Mouse (Mus musculus): ENCODE measurements around the gene Nav2. TPM values are rescaled to one million over a fixed set of nuclear protein-coding genes. Genes with fewer than 3 reads are reported as not detected.
A peak's percentile ranks its signal among the peaks of the same experiment; 100 is the strongest.

Nav2 gene
- polyA plus RNA-seq, 1 experiment from 2014 or later = 22.4 TPM

DNA sequence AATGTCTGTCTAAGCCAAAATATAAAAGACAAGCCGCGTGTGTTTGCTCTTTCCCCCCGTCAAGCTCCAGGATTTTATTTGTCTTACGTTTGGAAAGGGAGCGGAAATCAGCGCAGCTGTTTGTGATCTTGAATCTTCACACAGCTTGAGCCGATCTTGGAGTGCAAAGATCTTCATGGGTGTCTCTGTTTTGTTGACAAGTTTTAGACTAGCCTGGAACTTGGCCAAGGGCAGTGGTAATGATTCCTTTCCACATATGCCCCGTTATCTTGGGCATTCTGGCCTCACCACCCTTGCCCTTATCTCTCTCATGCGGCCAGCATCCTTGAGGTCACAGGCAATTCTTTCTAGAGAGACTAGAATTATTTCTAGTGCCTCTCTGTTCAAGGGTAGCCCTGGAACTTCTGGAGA is 326.8 kb downstream of the Nav2 start:
- Histone ChIP-seq H3K27me3 (replicated peaks; ENCODE audit: insufficient read depth, low read length) (no peaks in the 10 kb centered on the region), H3K4me1 (ENCODE audit: insufficient read depth, low read depth, low read length) (peaks cover 2% of the 10 kb centered on the region; the same call in 1 of the 2 replicates), H3K9me3 (ENCODE audit: low read length) (no peaks in the 10 kb centered on the region), H3K4me2 (replicated peaks; ENCODE audit: low read depth, low read length) (no peak overlapping the region), H3K36me3 (ENCODE audit: insufficient read depth, low read length) (no peaks in the 10 kb centered on the region), H3K4me3 (ENCODE audit: low read depth, low read length) (no peak overlapping the region), H3K27ac (ENCODE audit: low read length) (no peak overlapping the region), H3K9ac (replicated peaks; ENCODE audit: low read depth) (no peak overlapping the region)
- WGBS = 31% methylated on average over 9 of the region's 9 CpGs
- ATAC-seq (peak; percentile 16; the same call in 1 of the 2 replicates), DNase-seq (ENCODE audit: low spot score) (peak; percentile 41)
- no peak for TF ChIP-seq CTCF (IDR thresholded peaks at IDR 0.05)
- TF ChIP-seq EP300 (IDR thresholded peaks at IDR 0.05) = no peak

DNA sequence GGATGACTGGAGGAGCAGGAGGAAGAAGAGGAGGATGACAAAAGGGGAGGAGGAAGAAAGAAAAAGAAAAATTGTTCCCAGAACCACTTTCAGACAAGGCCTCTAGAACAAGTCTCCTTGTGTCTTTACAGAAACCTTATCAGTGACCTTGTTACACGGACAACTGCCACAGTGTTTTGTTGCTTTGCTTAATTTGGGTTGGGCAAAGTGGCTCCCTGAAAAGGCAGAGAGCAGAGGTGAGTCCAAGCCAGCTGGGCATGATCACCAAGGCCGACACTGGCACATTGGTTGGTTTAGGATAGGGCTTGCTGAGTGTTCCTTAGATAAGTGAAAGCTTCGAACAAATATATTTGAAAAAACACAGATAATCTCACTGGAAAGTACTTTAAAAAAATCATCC is 327.3 kb downstream of the Nav2 start:
- no peaks in the 10 kb centered on the region for H3K36me3 ChIP-seq (ENCODE audit: insufficient read depth, low read length)
- H3K4me3 ChIP-seq (ENCODE audit: low read depth, low read length) = no peak overlapping the region
- no peak overlapping the region for H3K27ac ChIP-seq (ENCODE audit: low read length)
- no peaks in the 10 kb centered on the region for H3K9me3 ChIP-seq (ENCODE audit: low read length)
- H3K9ac ChIP-seq (replicated peaks; ENCODE audit: low read depth) = no peak overlapping the region
- no peak overlapping the region for H3K4me2 ChIP-seq (replicated peaks; ENCODE audit: low read depth, low read length)
- H3K4me1 ChIP-seq (ENCODE audit: insufficient read depth, low read depth, low read length) = peaks cover 2% of the 10 kb centered on the region; the same call in 1 of the 2 replicates
- DNase-seq (ENCODE audit: low spot score) (no peak), ATAC-seq (no peak)
- TF ChIP-seq CTCF (IDR thresholded peaks at IDR 0.05) (no peak), EP300 (IDR thresholded peaks at IDR 0.05) (no peak)
- no peaks in the 10 kb centered on the region for H3K27me3 ChIP-seq (replicated peaks; ENCODE audit: insufficient read depth, low read length)
- WGBS = 60% methylated on average over 3 of the region's 3 CpGs

DNA sequence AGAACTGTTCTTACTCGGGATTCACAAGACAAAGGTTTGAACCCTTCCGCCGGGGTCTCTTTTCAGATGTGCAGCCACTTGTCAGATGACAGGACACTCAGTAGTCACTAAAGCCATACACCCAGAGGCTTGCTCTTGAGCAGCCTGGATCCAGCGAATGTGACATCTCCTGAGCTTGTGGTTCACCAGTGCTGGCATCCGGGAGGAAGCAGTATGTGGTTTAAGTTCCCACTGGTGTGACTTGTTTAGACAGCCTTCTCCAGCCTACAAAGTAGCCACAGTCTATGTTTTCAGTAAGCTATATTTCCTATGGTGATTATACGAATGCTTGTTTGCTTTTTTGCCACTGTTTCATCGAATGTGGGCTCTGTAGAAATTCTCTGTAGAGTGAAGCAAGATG is 331.9 kb downstream of the Nav2 start:
- Histone ChIP-seq H3K9me3 (ENCODE audit: low read length) (no peaks in the 10 kb centered on the region), H3K4me1 (ENCODE audit: insufficient read depth, low read depth, low read length) (no peaks in the 10 kb centered on the region; the same call in 1 of the 2 replicates), H3K27ac (ENCODE audit: low read length) (no peak overlapping the region), H3K9ac (replicated peaks; ENCODE audit: low read depth) (no peak overlapping the region), H3K36me3 (ENCODE audit: insufficient read depth, low read length) (no peaks in the 10 kb centered on the region), H3K4me3 (ENCODE audit: low read depth, low read length) (no peak overlapping the region), H3K27me3 (replicated peaks; ENCODE audit: insufficient read depth, low read length) (no peaks in the 10 kb centered on the region), H3K4me2 (replicated peaks; ENCODE audit: low read depth, low read length) (no peak overlapping the region)
- DNase-seq (ENCODE audit: low spot score) = no peak
- ATAC-seq = no peak
- WGBS = 74% methylated on average over 7 of the region's 7 CpGs
- no peak for TF ChIP-seq CTCF (IDR thresholded peaks at IDR 0.05)
- no peak for TF ChIP-seq EP300 (IDR thresholded peaks at IDR 0.05)

DNA sequence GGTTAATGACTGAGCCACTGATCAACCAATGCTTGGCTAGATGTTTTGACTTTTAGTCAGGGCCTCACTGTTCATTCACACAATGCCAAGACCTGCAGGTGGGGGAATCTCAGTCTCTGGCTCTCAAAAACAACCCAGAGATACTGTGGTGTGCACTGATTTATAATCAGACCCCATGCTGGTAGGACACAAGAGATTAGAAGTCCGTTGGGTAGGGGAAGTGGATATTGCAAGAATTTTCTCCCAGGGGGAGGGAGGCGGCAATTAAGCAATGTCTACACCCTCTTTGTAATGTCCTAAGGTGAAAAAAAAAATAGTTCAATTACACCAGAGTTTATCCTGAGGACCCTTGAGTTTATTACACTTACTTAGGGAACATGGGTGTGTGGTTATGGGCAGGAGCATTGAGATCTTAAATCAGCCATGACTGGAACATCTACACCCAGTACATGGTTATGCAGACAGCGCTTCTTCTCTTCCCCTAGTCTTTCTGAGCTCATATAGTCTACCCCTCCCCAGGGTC is 332.8 kb downstream of the Nav2 start:
- peaks cover under 1% of the 10 kb centered on the region; the same call in 1 of the 2 replicates for H3K4me1 ChIP-seq (ENCODE audit: insufficient read depth, low read depth, low read length)
- TF ChIP-seq EP300 (IDR thresholded peaks at IDR 0.05) (peak; percentile 78), CTCF (IDR thresholded peaks at IDR 0.05) (no peak)
- DNase-seq (ENCODE audit: low spot score) = peak; percentile 59

DNA sequence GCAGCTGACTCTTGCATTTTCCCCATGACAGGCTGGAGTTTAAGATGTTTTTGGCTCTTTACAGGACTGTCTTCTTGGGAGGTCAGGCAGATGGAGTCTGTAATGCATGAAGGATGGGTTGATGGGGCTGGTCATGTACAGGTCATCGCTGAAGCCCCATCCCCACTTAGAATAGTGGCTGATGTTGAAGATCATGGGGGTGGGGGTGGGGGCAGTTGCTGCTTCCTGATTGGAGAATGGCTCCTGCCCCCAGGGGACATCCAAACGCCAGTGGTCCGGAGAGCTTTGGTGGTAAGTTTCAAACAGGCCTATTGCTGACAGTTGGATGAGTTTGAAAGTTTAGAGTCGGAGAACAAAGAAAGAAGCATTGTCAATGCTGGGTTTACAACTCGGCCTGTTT is 333.7 kb downstream of the Nav2 start:
- TF ChIP-seq CTCF (IDR thresholded peaks at IDR 0.05) = no peak
- no peak for TF ChIP-seq EP300 (IDR thresholded peaks at IDR 0.05)
- Histone ChIP-seq H3K4me3 (ENCODE audit: low read depth, low read length) (no peak overlapping the region), H3K27me3 (replicated peaks; ENCODE audit: insufficient read depth, low read length) (no peaks in the 10 kb centered on the region), H3K27ac (ENCODE audit: low read length) (no peak overlapping the region), H3K4me2 (replicated peaks; ENCODE audit: low read depth, low read length) (no peak overlapping the region), H3K4me1 (ENCODE audit: insufficient read depth, low read depth, low read length) (peaks cover 9% of the 10 kb centered on the region; the same call in 1 of the 2 replicates), H3K36me3 (ENCODE audit: insufficient read depth, low read length) (no peaks in the 10 kb centered on the region), H3K9ac (replicated peaks; ENCODE audit: low read depth) (no peak overlapping the region), H3K9me3 (ENCODE audit: low read length) (no peaks in the 10 kb centered on the region)
- ATAC-seq = no peak
- WGBS = 45% methylated on average over 5 of the region's 5 CpGs
- DNase-seq (ENCODE audit: low spot score) = no peak

More for the DNA sequence above, 332.8 kb downstream of the Nav2 start:
- Histone ChIP-seq H3K9ac (replicated peaks; ENCODE audit: low read depth) (no peak overlapping the region), H3K36me3 (ENCODE audit: insufficient read depth, low read length) (no peaks in the 10 kb centered on the region), H3K9me3 (ENCODE audit: low read length) (no peaks in the 10 kb centered on the region), H3K4me2 (replicated peaks; ENCODE audit: low read depth, low read length) (no peak overlapping the region), H3K27ac (ENCODE audit: low read length) (no peak overlapping the region), H3K4me3 (ENCODE audit: low read depth, low read length) (no peak overlapping the region), H3K27me3 (replicated peaks; ENCODE audit: insufficient read depth, low read length) (no peaks in the 10 kb centered on the region)
- ATAC-seq = no peak
- 54% methylated on average over 3 of the region's 3 CpGs for WGBS

DNA sequence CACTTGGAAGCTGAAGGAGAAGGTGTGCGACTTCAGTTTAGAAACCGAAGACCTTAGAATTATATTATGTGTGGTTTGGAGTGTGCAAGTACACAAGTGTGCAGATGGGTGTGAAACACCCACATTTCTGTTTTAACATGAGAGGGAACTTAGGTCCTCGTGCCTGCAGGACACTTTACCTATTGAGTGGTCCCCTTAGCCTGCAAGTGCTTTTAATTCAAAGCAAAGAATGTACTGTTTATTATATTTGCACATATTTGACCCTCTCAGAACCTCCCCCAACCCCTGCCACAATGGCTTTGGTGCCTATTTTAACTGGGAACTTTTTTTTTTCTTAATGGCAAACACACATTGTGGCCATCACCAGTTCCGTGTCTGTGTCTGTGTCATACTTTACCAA is 334.6 kb downstream of the Nav2 start:
- WGBS = 63% methylated on average over 4 of the region's 4 CpGs
- H3K9me3 ChIP-seq (ENCODE audit: low read length) = no peaks in the 10 kb centered on the region
- ATAC-seq (no peak), DNase-seq (ENCODE audit: low spot score) (peak; percentile 71)
- H3K27ac ChIP-seq (ENCODE audit: low read length) = no peak overlapping the region
- no peaks in the 10 kb centered on the region for H3K27me3 ChIP-seq (replicated peaks; ENCODE audit: insufficient read depth, low read length)
- H3K4me3 ChIP-seq (ENCODE audit: low read depth, low read length) = no peak overlapping the region
- peaks cover 11% of the 10 kb centered on the region; the same call in 1 of the 2 replicates for H3K4me1 ChIP-seq (ENCODE audit: insufficient read depth, low read depth, low read length)
- H3K9ac ChIP-seq (replicated peaks; ENCODE audit: low read depth) = no peak overlapping the region
- no peaks in the 10 kb centered on the region for H3K36me3 ChIP-seq (ENCODE audit: insufficient read depth, low read length)
- no peak overlapping the region for H3K4me2 ChIP-seq (replicated peaks; ENCODE audit: low read depth, low read length)
- TF ChIP-seq CTCF (IDR thresholded peaks at IDR 0.05) = no peak
- TF ChIP-seq EP300 (IDR thresholded peaks at IDR 0.05) = peak; percentile 94

All from lung, postnatal 0 days (tissue).